Mouse (Mus musculus): ENCODE data around the gene Odf2l. TPM values are rescaled to one million over a fixed set of nuclear protein-coding genes. Genes with fewer than 3 reads are reported as not detected.

Gene Odf2l
- total RNA-seq, 2 experiments from 2014 or later: 24.4 to 25.5 TPM

DNA sequence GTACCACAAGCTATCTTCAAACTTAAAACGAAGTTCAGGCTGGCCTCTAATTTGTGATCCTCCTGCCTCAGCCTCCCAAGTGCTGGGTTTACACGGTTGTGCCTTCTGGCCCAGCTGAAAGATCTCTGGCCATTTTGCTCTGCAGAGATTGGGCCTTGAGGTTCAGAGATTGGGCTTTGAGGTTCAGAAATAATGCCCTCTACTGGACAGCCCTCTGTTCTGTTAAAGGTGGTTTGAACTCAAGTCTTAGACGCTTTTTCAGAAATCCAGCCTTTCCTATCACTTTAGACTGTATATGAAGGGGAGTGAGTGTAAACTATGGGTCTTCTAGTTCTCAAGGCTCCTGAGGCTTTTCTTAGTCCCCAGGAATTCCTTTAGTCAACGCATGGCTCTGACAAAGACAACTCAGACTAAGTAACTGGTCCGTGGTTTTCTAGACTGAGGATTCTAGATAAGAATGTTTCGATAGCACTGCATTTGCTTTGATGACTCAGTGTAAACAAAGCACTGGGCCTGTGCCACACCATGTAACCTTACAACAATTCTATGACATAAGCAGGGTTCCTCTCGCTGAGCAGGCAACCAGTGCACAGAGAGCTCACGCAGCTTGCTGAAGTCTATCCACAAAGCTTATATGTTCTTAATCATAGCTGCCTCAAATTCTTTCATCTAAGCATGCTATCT lies 77.0 kb downstream of the Odf2l start:
- intact Hi-C loops (cut with DNase I): no loop called here
- no peak for DNase-seq (ENCODE audit: low spot score in 2 of 2)

DNA sequence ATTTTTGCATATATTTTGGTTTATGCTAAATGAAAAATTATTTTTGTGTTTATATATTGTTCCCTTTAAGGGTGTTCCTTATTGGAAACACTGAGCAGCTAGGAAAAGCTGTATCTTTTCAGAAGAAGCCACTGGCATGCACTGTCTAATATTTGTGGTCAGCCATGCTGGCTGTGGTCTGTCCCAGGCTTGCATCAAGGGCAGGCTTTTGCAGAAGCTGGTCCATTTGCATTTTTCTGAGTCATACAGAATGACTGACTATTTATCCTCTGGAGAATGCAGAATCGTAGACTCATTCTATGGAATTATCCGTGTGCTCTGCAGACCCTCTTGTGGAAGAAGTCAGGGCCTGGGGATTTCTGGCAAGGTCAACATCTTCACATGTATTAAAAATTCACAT lies 79.7 kb downstream of the Odf2l start:
- intact Hi-C loops (cut with DNase I): no loop called here
- no peak for DNase-seq (ENCODE audit: low spot score in 2 of 2)

Other genes starting within 250 kb of the Odf2l start
- not detected for gene Clca4b, start 186.1 kb upstream of the Odf2l start, total RNA-seq (2021)
- gene Clca4a, start 143.5 kb upstream of the Odf2l start, total RNA-seq (2021): not detected
- gene Clca1, start 85.8 kb upstream of the Odf2l start, total RNA-seq (2021): not detected
- not detected for gene Clca2, start 19.1 kb upstream of the Odf2l start, total RNA-seq (2021)
- 1 to 10 TPM; 1.7 to 4.4 TPM for gene Col24a1, start 173.9 kb downstream of the Odf2l start, total RNA-seq (2021)

Measured in left cerebral cortex, postnatal 25 days (tissue).